Mouse (Mus musculus) common myeloid progenitor, adult 5-6 weeks (primary cell): ENCODE measurements around the gene Armc6. TPM values are rescaled to one million over a fixed set of nuclear protein-coding genes. Genes with fewer than 3 reads are reported as not detected.

Experiments
- ATAC-seq: replicated peaks from 2 replicates; pipeline ENCODE4 v1.8.0; 2016; ENCODE audit warnings: low read depth, mild to moderate bottlenecking, moderate TSS enrichment, inconsistent platforms; ENCODE audit not compliant: poor library complexity, severe bottlenecking
- total RNA-seq: library from RNA; stranded (forward); fragments of 200-1000, 187-1606 nt; gene quantifications from 2 replicates; pipeline ENCODE4 v1.2.3, GENCODE M21; 2017

The Armc6 gene
- total RNA-seq, 1 experiment from 2014 or later = 9.6 TPM

DNA sequence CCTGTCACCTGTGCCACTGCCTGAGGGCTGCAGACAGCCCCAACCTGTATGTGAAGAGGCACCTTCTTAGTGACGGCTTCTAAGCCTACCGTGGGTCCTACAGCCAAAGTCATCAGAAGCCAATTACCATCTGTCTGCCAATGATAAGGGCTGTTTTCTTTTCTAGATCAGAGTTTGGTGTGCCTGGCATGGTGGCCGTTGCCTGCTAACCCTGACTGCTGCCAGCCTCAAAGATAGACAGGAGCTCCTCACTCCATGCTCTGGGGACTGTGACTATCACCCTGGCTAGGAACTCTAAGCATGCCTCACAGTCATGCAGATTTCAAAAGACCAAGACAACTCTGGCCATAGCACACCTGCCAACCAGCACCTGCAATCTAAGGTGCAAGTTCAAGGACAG, 32.8 kb downstream of the Armc6 start:
- ATAC-seq = peak; percentile 70

- ATAC-seq = peak; percentile 69
Measured at GRCm38 (mm10) chr8:70200098-70200681, 34.1 kb downstream of the Armc6 start.

DNA sequence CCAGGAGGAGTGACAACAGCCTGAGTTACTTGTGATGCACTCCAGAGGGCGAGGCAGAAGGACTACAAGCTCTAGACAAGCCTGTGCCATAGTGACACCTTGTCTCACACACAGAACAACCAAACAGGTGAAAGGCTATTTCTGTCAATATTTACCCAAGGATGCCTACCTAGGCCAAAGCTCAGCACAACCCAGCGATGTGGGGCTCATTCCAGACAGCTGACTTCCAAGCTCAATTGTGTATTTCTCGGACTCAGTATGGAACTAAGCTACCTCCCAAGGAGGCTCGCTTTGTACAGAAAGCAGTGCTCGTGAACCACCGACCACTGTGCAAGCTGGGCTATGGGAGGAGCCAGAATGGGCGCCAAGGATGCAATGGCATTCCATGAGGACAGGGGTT, 36.7 kb downstream of the Armc6 start:
- ATAC-seq = no peak

GRCm38 (mm10) chr8:70195762-70196161, 38.5 kb downstream of the Armc6 start:
- ATAC-seq = no peak

- no peak for ATAC-seq
Measured at GRCm38 (mm10) chr8:70194191-70194590, 40.1 kb downstream of the Armc6 start.

GRCm38 (mm10) chr8:70193238-70193637, 41.0 kb downstream of the Armc6 start:
- ATAC-seq = no peak

GRCm38 (mm10) chr8:70188707-70189106, 45.6 kb downstream of the Armc6 start:
- ATAC-seq = no peak

DNA sequence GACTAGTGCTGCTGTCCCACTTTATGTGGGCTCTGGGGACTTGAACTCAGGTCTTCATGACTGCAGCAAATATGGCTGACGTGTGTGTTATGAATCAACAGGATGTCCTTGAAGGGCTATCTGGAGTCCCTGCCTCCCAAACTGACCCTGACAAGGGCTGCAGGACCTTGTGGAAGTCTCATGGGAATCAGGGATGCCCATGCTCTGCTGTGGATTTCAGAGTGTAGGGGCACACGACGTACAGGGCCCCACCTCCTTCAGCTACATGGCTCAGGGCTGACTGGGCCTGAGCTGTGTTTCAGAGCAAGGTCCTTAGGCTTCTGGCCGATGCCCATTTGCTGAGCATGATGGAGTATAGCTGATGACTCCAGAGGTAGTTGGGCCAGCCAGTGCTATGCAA, 51.1 kb downstream of the Armc6 start:
- no peak for ATAC-seq

- no peak for ATAC-seq
Measured at GRCm38 (mm10) chr8:70181903-70182252, 52.4 kb downstream of the Armc6 start.

DNA sequence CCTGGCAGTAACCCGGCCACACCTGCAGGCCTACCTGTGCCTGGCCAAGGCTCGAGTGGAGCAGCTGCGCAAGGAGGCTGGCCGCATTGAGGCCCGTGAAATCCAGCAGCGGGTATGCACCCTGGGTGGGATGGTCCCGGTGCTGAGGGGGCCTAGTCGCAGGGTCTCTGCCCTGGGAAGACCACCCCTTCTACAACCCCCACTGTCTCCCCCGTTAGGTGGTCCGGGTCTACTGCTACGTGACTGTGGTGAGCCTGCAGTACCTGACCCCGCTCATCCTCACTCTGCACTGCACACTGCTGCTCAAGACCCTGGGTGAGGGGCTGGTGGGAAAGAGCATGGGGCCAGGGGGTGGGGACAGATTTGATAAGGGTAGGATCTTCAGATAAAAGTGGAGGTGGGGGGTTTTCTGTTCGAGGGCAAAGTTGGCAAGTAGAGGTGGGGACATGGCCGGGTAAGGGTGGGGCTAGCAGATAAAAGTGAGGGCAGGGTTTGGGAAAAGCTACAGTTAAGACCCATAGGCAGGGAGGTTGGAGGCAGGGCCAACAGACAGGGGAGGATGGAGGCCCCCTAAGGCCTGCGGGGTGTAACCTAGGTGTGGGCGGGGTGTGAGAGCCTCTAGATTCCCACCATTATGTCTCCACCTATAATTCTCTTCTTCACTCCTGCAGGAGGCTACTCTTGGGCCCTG, 52.9 kb downstream of the Armc6 start:
- ATAC-seq = no peak; the same call in 1 of the 2 replicates

GRCm38 (mm10) chr8:70179082-70179481, 55.2 kb downstream of the Armc6 start:
- peak; percentile 67; the same call in 1 of the 2 replicates for ATAC-seq

DNA sequence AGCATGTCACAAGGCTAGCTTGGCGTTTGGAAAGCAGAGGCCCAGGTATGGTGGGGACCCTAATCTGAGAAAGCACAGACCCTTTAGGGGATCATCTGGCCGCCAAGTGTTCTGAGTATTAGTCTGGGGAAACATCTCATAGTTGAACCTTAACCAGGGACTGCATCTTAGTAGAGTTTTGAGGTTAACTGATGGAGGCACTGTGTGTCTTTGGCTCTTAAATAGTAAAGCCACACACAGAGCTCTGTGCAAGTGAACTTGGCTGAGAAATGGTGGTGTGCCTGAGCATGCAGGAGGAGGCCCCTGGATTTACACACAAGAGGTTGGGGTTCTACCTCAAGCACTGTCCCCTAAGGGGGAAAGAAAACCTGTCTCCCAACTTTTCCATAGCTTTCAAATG, 56.0 kb downstream of the Armc6 start:
- no peak for ATAC-seq

- no peak for ATAC-seq
Measured at GRCm38 (mm10) chr8:70174079-70174478, 60.2 kb downstream of the Armc6 start.

GRCm38 (mm10) chr8:70173320-70173719, 60.9 kb downstream of the Armc6 start:
- no peak for ATAC-seq

DNA sequence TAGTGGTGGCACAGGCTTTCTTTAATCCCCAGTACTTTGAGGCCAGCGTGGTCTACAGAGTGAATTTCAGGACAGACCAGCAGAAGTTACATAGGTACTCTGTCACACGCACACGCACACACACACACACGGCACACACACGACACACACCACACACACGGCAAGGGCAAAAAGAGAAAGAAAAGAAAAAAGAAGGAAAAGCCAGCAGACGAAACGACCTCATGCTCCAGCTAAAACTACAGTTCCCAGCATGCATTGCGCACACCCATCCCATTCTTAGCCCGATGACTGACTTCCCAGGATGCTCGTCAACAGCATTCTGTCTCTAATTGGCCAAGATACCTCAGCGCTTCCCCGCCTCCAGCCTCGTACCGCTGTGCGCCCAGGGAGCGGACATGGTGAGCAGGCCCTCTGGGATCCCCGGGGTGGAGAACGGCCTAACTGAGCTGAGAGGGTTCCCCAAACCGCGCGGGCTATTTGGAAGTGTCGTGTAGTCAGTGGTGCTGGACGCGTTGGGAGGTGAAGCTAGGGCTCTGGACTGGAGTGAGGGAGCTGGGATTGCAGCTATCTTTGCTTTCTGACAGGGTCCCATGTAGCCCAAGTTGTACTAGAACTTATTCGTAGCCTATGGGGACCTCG, 62.1 kb downstream of the Armc6 start, which contains the start of gene Tmem161a:
Gene Tmem161a (plus strand): TSS at position 314 of the 639 bp plus-strand sequence.
- ATAC-seq = peak; percentile 99

- no peak for ATAC-seq
Measured at GRCm38 (mm10) chr8:70171240-70171639, 63.0 kb downstream of the Armc6 start.

DNA sequence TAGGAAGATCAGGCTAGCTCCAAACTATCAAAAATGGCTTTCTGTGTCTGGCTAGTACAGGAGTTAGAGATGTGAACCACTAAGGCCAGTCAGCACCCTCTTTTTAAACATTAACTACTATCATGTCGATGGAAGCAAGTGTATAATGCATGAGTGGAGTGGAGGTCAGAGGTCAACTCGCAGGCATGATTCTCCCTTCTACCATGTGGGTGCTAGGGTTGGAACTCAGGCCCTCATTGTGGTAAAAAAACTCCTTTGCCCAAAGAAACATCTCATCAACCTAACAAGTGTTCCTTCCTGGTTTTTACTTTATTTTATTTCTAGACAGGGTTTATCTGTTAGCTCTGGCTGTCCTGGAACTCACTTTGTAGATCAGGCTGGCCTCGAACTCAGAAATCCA, 63.5 kb downstream of the Armc6 start:
- ATAC-seq = no peak

Other genes with a start within 250 kb of the Armc6 start
- 86.7 and 90.0 TPM in 2 replicates for gene Gatad2a, start 238.1 kb downstream of the Armc6 start, total RNA-seq
- gene Mau2, start 191.7 kb downstream of the Armc6 start, total RNA-seq = 30.5 and 31.4 TPM in 2 replicates
- 27.7 and 31.5 TPM in 2 replicates for gene Sugp1, start 191.7 kb downstream of the Armc6 start, total RNA-seq
- gene Tm6sf2, start 161.5 kb downstream of the Armc6 start, total RNA-seq = not detected in 2 replicates
- gene Hapln4, start 151.0 kb downstream of the Armc6 start, total RNA-seq = 0.24 TPM in 1 of 2 replicates, not detected in the other
- gene Ncan, start 113.6 kb downstream of the Armc6 start, total RNA-seq = not detected in 2 replicates
- gene Nr2c2ap, start 103.1 kb downstream of the Armc6 start, total RNA-seq = 9.0 and 9.2 TPM in 2 replicates
- gene Rfxank, start 95.3 kb downstream of the Armc6 start, total RNA-seq = 5.5 and 16.5 TPM in 2 replicates
- 37.0 and 39.2 TPM in 2 replicates for gene Borcs8, start 95.0 kb downstream of the Armc6 start, total RNA-seq
- gene Mef2b, start 94.8 kb downstream of the Armc6 start, total RNA-seq = not detected in 2 replicates
- gene Tmem161a, start 62.1 kb downstream of the Armc6 start, total RNA-seq = 11.0 and 15.3 TPM in 2 replicates
- gene Slc25a42, start 22.2 kb downstream of the Armc6 start, total RNA-seq = 4.1 and 4.7 TPM in 2 replicates
- 42.8 and 55.3 TPM in 2 replicates for gene Sugp2, start 240 bp downstream of the Armc6 start, total RNA-seq
- 11.8 and 12.0 TPM in 2 replicates for gene Homer3, start 48.4 kb upstream of the Armc6 start, total RNA-seq
- 162 and 168 TPM in 2 replicates for gene Ddx49, start 68.0 kb upstream of the Armc6 start, total RNA-seq
- 72.8 and 104 TPM in 2 replicates for gene Cope, start 68.1 kb upstream of the Armc6 start, total RNA-seq
- not detected in 2 replicates for gene Cers1, start 81.3 kb upstream of the Armc6 start, total RNA-seq
- gene Gdf1, start 95.4 kb upstream of the Armc6 start, total RNA-seq = not detected in 2 replicates
- 31.9 and 36.7 TPM in 2 replicates for gene Upf1, start 118.8 kb upstream of the Armc6 start, total RNA-seq
- 0.27 TPM in 1 of 2 replicates, not detected in the other for gene Comp, start 139.1 kb upstream of the Armc6 start, total RNA-seq
- 1.1 and 8.9 TPM in 2 replicates for gene Crtc1, start 205.1 kb upstream of the Armc6 start, total RNA-seq
- gene Klhl26, start 242.5 kb upstream of the Armc6 start, total RNA-seq = 5.9 and 10.6 TPM in 2 replicates